ENCODE assay signal across 8 mouse cellular contexts in the genomic region with DNA sequence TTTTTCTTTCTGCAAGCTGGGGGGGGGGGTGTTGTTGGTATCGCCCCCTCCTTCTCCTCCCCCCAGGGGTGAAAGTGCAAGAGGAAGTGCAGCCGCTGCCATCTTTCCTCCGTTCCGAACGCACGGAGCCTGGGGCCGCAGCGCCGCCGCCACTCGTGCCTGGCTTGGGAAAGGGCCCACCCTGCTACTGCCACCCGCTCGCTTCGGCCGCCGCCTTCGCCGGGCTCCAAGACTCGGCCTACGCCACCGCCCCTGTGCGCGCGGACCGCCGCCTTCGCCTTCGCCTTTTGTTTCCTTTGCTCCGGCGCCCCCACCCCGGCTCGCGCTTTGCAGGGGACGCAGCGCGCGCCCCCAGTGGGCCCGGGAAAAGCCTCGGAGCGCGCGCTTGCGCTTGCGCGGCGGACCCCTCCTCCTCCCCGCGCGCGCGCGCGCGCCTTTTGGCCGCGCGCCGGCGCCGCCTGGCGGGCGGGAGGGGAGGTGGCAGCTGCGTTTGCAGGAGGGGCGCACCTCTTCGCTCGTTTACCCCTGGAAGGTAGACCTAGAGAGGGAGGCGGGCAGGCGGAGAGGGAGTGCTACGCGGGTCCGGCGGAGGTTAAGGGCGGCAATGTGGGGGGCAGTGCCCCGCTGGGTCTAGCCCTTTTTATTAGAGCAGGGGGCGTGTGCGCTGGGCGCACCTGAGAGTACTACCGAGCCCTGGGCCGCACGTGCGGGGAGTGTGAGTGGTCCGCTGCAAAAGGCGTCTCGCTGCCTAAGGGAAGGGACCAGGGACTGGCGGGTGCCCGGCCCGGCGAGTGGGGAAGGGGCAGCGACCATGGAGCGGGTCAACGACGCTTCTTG. TPM values are rescaled to one million over a fixed set of nuclear protein-coding genes. Genes with fewer than 3 reads are reported as not detected.
DNase-seq lines count a peak whose midpoint lies in the region; ATAC-seq and TF ChIP-seq lines count a peak whose summit lies in the region.

No protein-coding gene starts in this region.

- H3K4me2 ChIP-seq in forebrain, embryonic 12.5 days, result peak overlapping the region; percentile 89
- H3K4me2 ChIP-seq in lung, embryonic 15.5 days, result peak overlapping the region; percentile 96

- peak overlapping the region; percentile 100 for H3K27ac ChIP-seq in forebrain, embryonic 12.5 days
- peak overlapping the region; percentile 100 for H3K27ac ChIP-seq in layer of hippocampus, adult 2 months
- peak overlapping the region; percentile 100 for H3K27ac ChIP-seq in lung, embryonic 15.5 days
- peak overlapping the region; percentile 99 for H3K27ac ChIP-seq in olfactory bulb, adult 2 months (ENCODE audit: insufficient read depth, low read depth, low read length)

- peaks cover 18% of the 10 kb centered on the region for H3K36me3 ChIP-seq in forebrain, embryonic 12.5 days (replicated peaks)
- peaks cover 19% of the 10 kb centered on the region for H3K36me3 ChIP-seq in lung, embryonic 15.5 days

- H3K9ac ChIP-seq in forebrain, embryonic 12.5 days, result peak overlapping the region; percentile 97
- H3K9ac ChIP-seq in lung, embryonic 15.5 days, result peak overlapping the region; percentile 99

- TF ChIP-seq POLR2A in olfactory bulb, adult 2 months (IDR thresholded peaks at IDR 0.05; ENCODE audit: insufficient read depth, low read depth, low read length), result peak; percentile 93

- peak overlapping the region; percentile 91 for H3K4me3 ChIP-seq in forebrain, embryonic 12.5 days (replicated peaks)
- peak overlapping the region; percentile 97 for H3K4me3 ChIP-seq in layer of hippocampus, adult 2 months
- H3K4me3 ChIP-seq in lung, embryonic 15.5 days, result peak overlapping the region; percentile 90
- H3K4me3 ChIP-seq in olfactory bulb, adult 2 months (ENCODE audit: insufficient read depth, low read depth, low read length), result peak overlapping the region; percentile 91

- under 1% methylated on average over 82 of the region's 92 CpGs for WGBS in forebrain, embryonic 12.5 days
- under 1% methylated on average over 66 of the region's 92 CpGs for WGBS in lung, embryonic 15.5 days
- WGBS in olfactory bulb, adult 2 months, result under 1% methylated on average over 90 of the region's 92 CpGs

- H3K9me3 ChIP-seq in forebrain, embryonic 12.5 days, result no peaks in the 10 kb centered on the region
- no peaks in the 10 kb centered on the region for H3K9me3 ChIP-seq in lung, embryonic 15.5 days

- H3K27me3 ChIP-seq in forebrain, embryonic 12.5 days, result no peaks in the 10 kb centered on the region
- no peaks in the 10 kb centered on the region for H3K27me3 ChIP-seq in lung, embryonic 15.5 days

- DNase-seq in ES-CJ7 (ENCODE audit: low read depth, low spot score), result peak; percentile 87
- peak; percentile 63 for DNase-seq in c-Kit-positive CD71-positive TER-119-negative erythroid progenitor cells, embryonic 14.5 days (ENCODE audit: low read depth)
- DNase-seq in heart, postnatal 25 days (ENCODE audit: low spot score), result peak; percentile 75
- DNase-seq in layer of hippocampus, adult 2 months (ENCODE audit: low spot score in 2 of 2), result peak; percentile 79 to 86
- peak; percentile 81 to 87 for DNase-seq in thymus, adult 18-20 months

- peak; percentile 47 for ATAC-seq in forebrain, embryonic 12.5 days (ENCODE audit: low FRiP score)
- ATAC-seq in lung, embryonic 15.5 days (ENCODE audit: borderline replicate concordance, extremely low read depth, low FRiP score, low TSS enrichment), result peak; percentile 58

- intact Hi-C loops in heart, postnatal 25 days (cut with DNase I), result loop anchor here (1.0 to 2.0 kb wide), 2 partner anchors 24 to 41 kb away; a partner anchor contains a TSS

- TF ChIP-seq CTCF in layer of hippocampus, adult 2 months (conservative IDR thresholded peaks at IDR 0.05), result peak; percentile 83
- peak; percentile 96 for TF ChIP-seq CTCF in olfactory bulb, adult 2 months (IDR thresholded peaks at IDR 0.05; ENCODE audit: insufficient read depth, low read depth, low read length)

- peaks cover 38% of the 10 kb centered on the region for H3K4me1 ChIP-seq in forebrain, embryonic 12.5 days
- H3K4me1 ChIP-seq in lung, embryonic 15.5 days, result peaks cover 39% of the 10 kb centered on the region
- peaks cover 45% of the 10 kb centered on the region for H3K4me1 ChIP-seq in olfactory bulb, adult 2 months (ENCODE audit: control insufficient read depth, insufficient read depth, low read length)

RNA-seq across cellular contexts. Expression of a gene that starts 1.3 kb away (rescaled TPM):
- polyA plus RNA-seq in forebrain, embryonic 12.5 days (2016; fragmentation: Nextera tagmentation; extraction: Ambion mirVana), result 126 and 128 TPM in 2 replicates
- total RNA-seq in heart, postnatal 25 days (2021), result 10 to 100 TPM; 25.6 to 26.4 TPM
- total RNA-seq in layer of hippocampus, adult 2 months (2021), result 10 to 100 TPM; 55.5 to 56.6 TPM
- 48.9 and 52.7 TPM in 2 replicates for polyA plus RNA-seq in lung, embryonic 15.5 days (2015; fragmentation: Nextera tagmentation; extraction: Ambion mirVana)
- not detected in 2 replicates for polyA plus RNA-seq in olfactory bulb, adult 2 months (2012; ENCODE audit: insufficient read depth, insufficient read length, low replicate concordance, missing spikeins)

RNA-seq across cellular contexts. Expression of a gene that starts 23.8 kb away (rescaled TPM):
- 268 and 271 TPM in 2 replicates for polyA plus RNA-seq in forebrain, embryonic 12.5 days (2016; fragmentation: Nextera tagmentation; extraction: Ambion mirVana)
- total RNA-seq in heart, postnatal 25 days (2021), result 10 to 100 TPM; 58.0 to 65.0 TPM
- total RNA-seq in layer of hippocampus, adult 2 months (2021), result 10 to 100 TPM; 91.7 to 98.9 TPM
- polyA plus RNA-seq in lung, embryonic 15.5 days (2015; fragmentation: Nextera tagmentation; extraction: Ambion mirVana), result 251 and 257 TPM in 2 replicates
- not detected in 2 replicates for polyA plus RNA-seq in olfactory bulb, adult 2 months (2012; ENCODE audit: insufficient read depth, insufficient read length, low replicate concordance, missing spikeins)

RNA-seq across cellular contexts. Expression of a gene that starts 40.2 kb away (rescaled TPM):
- 12.8 and 13.3 TPM in 2 replicates for polyA plus RNA-seq in forebrain, embryonic 12.5 days (2016; fragmentation: Nextera tagmentation; extraction: Ambion mirVana)
- 10 to 100 TPM; 39.4 to 42.4 TPM for total RNA-seq in heart, postnatal 25 days (2021)
- 10 to 100 TPM; 35.9 to 41.5 TPM for total RNA-seq in layer of hippocampus, adult 2 months (2021)
- 10.8 and 11.0 TPM in 2 replicates for polyA plus RNA-seq in lung, embryonic 15.5 days (2015; fragmentation: Nextera tagmentation; extraction: Ambion mirVana)
- not detected in 2 replicates for polyA plus RNA-seq in olfactory bulb, adult 2 months (2012; ENCODE audit: insufficient read depth, insufficient read length, low replicate concordance, missing spikeins)

Comparison
In these comparisons a context has a peak if more than half of its experiments do, and no peak if none do; other contexts are left out.
1. Peak in every context shown above with its lines: DNase-seq, ATAC-seq, H3K4me3 ChIP-seq and H3K27ac ChIP-seq.